Comparison of ENCODE assay signal across 14 mouse cellular contexts in genomic region chr19:10847311-10848087, GRCm38 (mm10). TPM values are rescaled to one million over a fixed set of nuclear protein-coding genes. Genes with fewer than 3 reads are reported as not detected.
A peak's percentile ranks its signal among the peaks of the same experiment; 100 is the strongest.
DNase-seq lines count a peak whose midpoint lies in the region; ATAC-seq and TF ChIP-seq lines count a peak whose summit lies in the region.
"Had no signal": no experiment of that assay in that cellular context is flagged by ENCODE, and none has a peak within 500 bp of the region (broad histone marks: within the 10 kb centered on the region; RNA-seq: fewer than 3 reads in every experiment).

No protein-coding gene starts in this region.

- no peak overlapping the region for H3K9ac ChIP-seq in heart, embryonic 12.5 days
- H3K9ac ChIP-seq in midbrain, postnatal 0 days (replicated peaks; ENCODE audit: low read length, poor library complexity, severe bottlenecking), result no peak overlapping the region
- H3K9ac ChIP-seq in midbrain, embryonic 16.5 days (ENCODE audit: low read depth, low read length), result no peak overlapping the region
- no peak overlapping the region for H3K9ac ChIP-seq in liver, embryonic 11.5 days (ENCODE audit: low read depth, low read length)
- H3K9ac ChIP-seq: embryonic facial prominence, embryonic 12.5 days; midbrain, embryonic 12.5 days had no signal

- H3K4me1 ChIP-seq in heart, embryonic 12.5 days (replicated peaks), result peaks cover 7% of the 10 kb centered on the region; the same call in 1 of the 2 replicates
- no peaks in the 10 kb centered on the region for H3K4me1 ChIP-seq in midbrain, postnatal 0 days (ENCODE audit: insufficient read depth, low read length)
- no peaks in the 10 kb centered on the region for H3K4me1 ChIP-seq in midbrain, embryonic 16.5 days (ENCODE audit: control insufficient read depth, insufficient read depth, low read length)
- H3K4me1 ChIP-seq in liver, embryonic 11.5 days (replicated peaks; ENCODE audit: control insufficient read depth, insufficient read depth, low read length), result no peaks in the 10 kb centered on the region
- H3K4me1 ChIP-seq: embryonic facial prominence, embryonic 12.5 days; midbrain, embryonic 12.5 days had no signal

- H3K36me3 ChIP-seq in heart, embryonic 12.5 days, result no peaks in the 10 kb centered on the region
- no peaks in the 10 kb centered on the region for H3K36me3 ChIP-seq in midbrain, postnatal 0 days (ENCODE audit: insufficient read depth, low read length)
- H3K36me3 ChIP-seq in midbrain, embryonic 16.5 days (ENCODE audit: control insufficient read depth, insufficient read depth, low read length), result no peaks in the 10 kb centered on the region
- no peaks in the 10 kb centered on the region for H3K36me3 ChIP-seq in liver, embryonic 11.5 days (ENCODE audit: control insufficient read depth, insufficient read depth, low read length)
- H3K36me3 ChIP-seq: embryonic facial prominence, embryonic 12.5 days; midbrain, embryonic 12.5 days had no signal

- no peak overlapping the region for H3K27ac ChIP-seq in heart, embryonic 12.5 days (ENCODE audit: poor library complexity, severe bottlenecking)
- H3K27ac ChIP-seq in midbrain, postnatal 0 days (ENCODE audit: low read depth, low read length), result no peak overlapping the region
- no peak overlapping the region for H3K27ac ChIP-seq in midbrain, embryonic 16.5 days (ENCODE audit: low read length)
- H3K27ac ChIP-seq in liver, embryonic 11.5 days (ENCODE audit: low read depth, low read length), result no peak overlapping the region
- H3K27ac ChIP-seq: embryonic facial prominence, embryonic 12.5 days; midbrain, embryonic 12.5 days had no signal

- 58% methylated on average over 3 of the region's 3 CpGs for WGBS in heart, embryonic 12.5 days
- 41% methylated on average over 3 of the region's 3 CpGs for WGBS in midbrain, postnatal 0 days
- 44% methylated on average over 3 of the region's 3 CpGs for WGBS in midbrain, embryonic 16.5 days
- 62% methylated on average over 3 of the region's 3 CpGs for WGBS in liver, embryonic 11.5 days

- ATAC-seq in heart, embryonic 12.5 days (ENCODE audit: insufficient number of reproducible peaks, low FRiP score), result no peak
- no peak for ATAC-seq in midbrain, postnatal 0 days (ENCODE audit: low FRiP score)
- no peak for ATAC-seq in midbrain, embryonic 16.5 days
- no peak for ATAC-seq in liver, embryonic 11.5 days (replicated peaks; ENCODE audit: low FRiP score)
- ATAC-seq: forebrain, embryonic 16.5 days; inflammation-experienced regulatory T-cells, adult 6 months had no signal

- no peaks in the 10 kb centered on the region for H3K9me3 ChIP-seq in heart, embryonic 12.5 days (replicated peaks)
- no peaks in the 10 kb centered on the region for H3K9me3 ChIP-seq in midbrain, postnatal 0 days (ENCODE audit: low read length)
- no peaks in the 10 kb centered on the region for H3K9me3 ChIP-seq in midbrain, embryonic 16.5 days (replicated peaks; ENCODE audit: control insufficient read depth, low read length, poor library complexity, severe bottlenecking)
- H3K9me3 ChIP-seq in liver, embryonic 11.5 days (ENCODE audit: control insufficient read depth, low read length), result no peaks in the 10 kb centered on the region
- H3K9me3 ChIP-seq: embryonic facial prominence, embryonic 12.5 days; midbrain, embryonic 12.5 days had no signal

- no peak overlapping the region for H3K4me2 ChIP-seq in heart, embryonic 12.5 days
- H3K4me2 ChIP-seq in midbrain, postnatal 0 days (ENCODE audit: low read depth, low read length, poor library complexity, severe bottlenecking), result no peak overlapping the region
- no peak overlapping the region for H3K4me2 ChIP-seq in midbrain, embryonic 16.5 days (ENCODE audit: low read length)
- H3K4me2 ChIP-seq in liver, embryonic 11.5 days, result no peak overlapping the region
- H3K4me2 ChIP-seq: embryonic facial prominence, embryonic 12.5 days; midbrain, embryonic 12.5 days had no signal

- H3K27me3 ChIP-seq in heart, embryonic 12.5 days (replicated peaks), result peaks cover 13% of the 10 kb centered on the region
- H3K27me3 ChIP-seq in midbrain, postnatal 0 days (ENCODE audit: insufficient read depth, low read length), result no peaks in the 10 kb centered on the region
- H3K27me3 ChIP-seq in midbrain, embryonic 16.5 days (ENCODE audit: control insufficient read depth, insufficient read depth, low read depth, low read length), result no peaks in the 10 kb centered on the region
- peaks cover 13% of the 10 kb centered on the region for H3K27me3 ChIP-seq in liver, embryonic 11.5 days (replicated peaks; ENCODE audit: control insufficient read depth, insufficient read depth, low read length)
- H3K27me3 ChIP-seq: embryonic facial prominence, embryonic 12.5 days had no signal

- no peak overlapping the region for H3K4me3 ChIP-seq in heart, embryonic 12.5 days
- no peak overlapping the region for H3K4me3 ChIP-seq in midbrain, postnatal 0 days (ENCODE audit: low read depth, low read length)
- H3K4me3 ChIP-seq in midbrain, embryonic 16.5 days (ENCODE audit: low read depth, low read length), result no peak overlapping the region
- H3K4me3 ChIP-seq in liver, embryonic 11.5 days (ENCODE audit: low read depth, low read length), result no peak overlapping the region
- H3K4me3 ChIP-seq: embryonic facial prominence, embryonic 12.5 days; midbrain, embryonic 12.5 days had no signal

- no peak for TF ChIP-seq CTCF in midbrain, postnatal 0 days (IDR thresholded peaks at IDR 0.05)

- DNase-seq in heart, postnatal 14 days, result peak; percentile 50 to 77
- peak; percentile 51 for DNase-seq in midbrain, postnatal 0 days (ENCODE audit: low spot score)
- peak; percentile 81 for DNase-seq in adrenal gland, postnatal 36 days
- peak; percentile 55 to 68 for DNase-seq in kidney, postnatal 36 days
- no peak for DNase-seq in urinary bladder, adult 18-20 months (ENCODE audit: low spot score in 2 of 2)
- no peak for DNase-seq in liver, embryonic 11.5 days (ENCODE audit: low spot score)
- DNase-seq: liver had no signal

- intact Hi-C loops in heart, postnatal 14 days (cut with DNase I), result loop anchor here (2.0 kb wide), 1 partner anchor 21 kb away; the partner anchor contains the start of gene Tmem132a

RNA-seq across cellular contexts. Expression of gene Slc15a3, which starts 8.0 kb away (rescaled TPM):
- 1 to 10 TPM; 2.6 to 2.9 TPM for total RNA-seq in heart, postnatal 14 days (2021)
- polyA plus RNA-seq in heart, embryonic 12.5 days (2016; fragmentation: Nextera tagmentation; extraction: Ambion mirVana), result 0.23 and 0.41 TPM in 2 replicates
- 1.3 and 1.7 TPM in 2 replicates for total RNA-seq in midbrain, postnatal 0 days (2014; rRNA removed)
- 0.33 and 0.56 TPM in 2 replicates for polyA plus RNA-seq in midbrain, postnatal 0 days (2015; fragmentation: Nextera tagmentation; extraction: Ambion mirVana)
- polyA plus RNA-seq in midbrain, embryonic 16.5 days (2015; fragmentation: Nextera tagmentation; extraction: Ambion mirVana), result 0.27 and 0.30 TPM in 2 replicates
- 1 to 10 TPM; 3.2 to 4.0 TPM for total RNA-seq in adrenal gland, postnatal 36 days (2021)
- 1.1 and 1.2 TPM in 2 replicates for polyA plus RNA-seq in liver, embryonic 11.5 days (2014; fragmentation: Nextera tagmentation; extraction: Ambion mirVana)

RNA-seq across cellular contexts. Expression of gene Cd6, which starts 17.6 kb away (rescaled TPM):
- 1 to 10 TPM in 1 of 2 experiments, under 1 TPM in 1; 0.41 to 3.6 TPM for total RNA-seq in heart, postnatal 14 days (2021)
- not detected in 2 replicates for polyA plus RNA-seq in heart, embryonic 12.5 days (2016; fragmentation: Nextera tagmentation; extraction: Ambion mirVana)
- total RNA-seq in midbrain, postnatal 0 days (2014; rRNA removed), result not detected in 2 replicates
- 0.22 TPM in 1 of 2 replicates, not detected in the other for polyA plus RNA-seq in midbrain, postnatal 0 days (2015; fragmentation: Nextera tagmentation; extraction: Ambion mirVana)
- 0.06 TPM in 1 of 2 replicates, not detected in the other for polyA plus RNA-seq in midbrain, embryonic 16.5 days (2015; fragmentation: Nextera tagmentation; extraction: Ambion mirVana)
- total RNA-seq in adrenal gland, postnatal 36 days (2021), result under 1 TPM in 1 of 2 experiments, not detected in 1; 0.17 TPM
- not detected in 2 replicates for polyA plus RNA-seq in liver, embryonic 11.5 days (2014; fragmentation: Nextera tagmentation; extraction: Ambion mirVana)
- polyA plus RNA-seq: embryonic facial prominence, embryonic 12.5 days; forebrain, embryonic 16.5 days; midbrain, embryonic 12.5 days; neural tube, embryonic 14.5 days had no signal

RNA-seq across cellular contexts. Expression of gene Tmem132a, which starts 22.2 kb away (rescaled TPM):
- 10 to 100 TPM; 18.6 to 23.6 TPM for total RNA-seq in heart, postnatal 14 days (2021)
- 61.5 and 62.2 TPM in 2 replicates for polyA plus RNA-seq in heart, embryonic 12.5 days (2016; fragmentation: Nextera tagmentation; extraction: Ambion mirVana)
- 403 and 429 TPM in 2 replicates for total RNA-seq in midbrain, postnatal 0 days (2014; rRNA removed)
- polyA plus RNA-seq in midbrain, postnatal 0 days (2015; fragmentation: Nextera tagmentation; extraction: Ambion mirVana), result 207 and 213 TPM in 2 replicates
- polyA plus RNA-seq in midbrain, embryonic 16.5 days (2015; fragmentation: Nextera tagmentation; extraction: Ambion mirVana), result 242 and 267 TPM in 2 replicates
- total RNA-seq in adrenal gland, postnatal 36 days (2021), result 10 to 100 TPM; 34.5 to 36.1 TPM
- polyA plus RNA-seq in liver, embryonic 11.5 days (2014; fragmentation: Nextera tagmentation; extraction: Ambion mirVana), result 27.2 and 27.7 TPM in 2 replicates

RNA-seq across cellular contexts. Expression of gene Tmem109, which starts 34.3 kb away (rescaled TPM):
- total RNA-seq in heart, postnatal 14 days (2021), result 10 to 100 TPM; 80.3 to 85.0 TPM
- polyA plus RNA-seq in heart, embryonic 12.5 days (2016; fragmentation: Nextera tagmentation; extraction: Ambion mirVana), result 67.4 and 70.9 TPM in 2 replicates
- total RNA-seq in midbrain, postnatal 0 days (2014; rRNA removed), result 21.3 and 22.9 TPM in 2 replicates
- 39.2 and 39.3 TPM in 2 replicates for polyA plus RNA-seq in midbrain, postnatal 0 days (2015; fragmentation: Nextera tagmentation; extraction: Ambion mirVana)
- 47.0 TPM in 2 replicates for polyA plus RNA-seq in midbrain, embryonic 16.5 days (2015; fragmentation: Nextera tagmentation; extraction: Ambion mirVana)
- total RNA-seq in adrenal gland, postnatal 36 days (2021), result 100 to 1,000 TPM; 132 to 167 TPM
- polyA plus RNA-seq in liver, embryonic 11.5 days (2014; fragmentation: Nextera tagmentation; extraction: Ambion mirVana), result 42.7 and 45.4 TPM in 2 replicates

RNA-seq across cellular contexts. Expression of gene Prpf19, which starts 47.5 kb away (rescaled TPM):
- 100 to 1,000 TPM; 184 to 192 TPM for total RNA-seq in heart, postnatal 14 days (2021)
- polyA plus RNA-seq in heart, embryonic 12.5 days (2016; fragmentation: Nextera tagmentation; extraction: Ambion mirVana), result 24.9 and 26.2 TPM in 2 replicates
- 281 and 298 TPM in 2 replicates for total RNA-seq in midbrain, postnatal 0 days (2014; rRNA removed)
- polyA plus RNA-seq in midbrain, postnatal 0 days (2015; fragmentation: Nextera tagmentation; extraction: Ambion mirVana), result 37.8 and 38.1 TPM in 2 replicates
- 38.9 and 40.1 TPM in 2 replicates for polyA plus RNA-seq in midbrain, embryonic 16.5 days (2015; fragmentation: Nextera tagmentation; extraction: Ambion mirVana)
- total RNA-seq in adrenal gland, postnatal 36 days (2021), result 100 to 1,000 TPM; 122 to 188 TPM
- polyA plus RNA-seq in liver, embryonic 11.5 days (2014; fragmentation: Nextera tagmentation; extraction: Ambion mirVana), result 45.7 and 46.8 TPM in 2 replicates

Comparison
In these comparisons a context has a peak if more than half of its experiments do, and no peak if none do; other contexts are left out.
1. DNase-seq: peak in heart, postnatal 14 days (2 of 2), midbrain, postnatal 0 days (single experiment), adrenal gland, postnatal 36 days (2 of 2) and kidney, postnatal 36 days (2 of 2); none in urinary bladder, adult 18-20 months (0 of 2) and liver, embryonic 11.5 days (single experiment).